ENCODE assay signal across 10 mouse cellular contexts in genomic region chr7:19524420-19525104, GRCm38 (mm10). TPM values are rescaled to one million over a fixed set of nuclear protein-coding genes. Genes with fewer than 3 reads are reported as not detected.
DNase-seq lines count a peak whose midpoint lies in the region; ATAC-seq lines count a peak whose summit lies in the region.
"Had no signal": no experiment of that assay in that cellular context is flagged by ENCODE, and none has a peak within 500 bp of the region (broad histone marks: within the 10 kb centered on the region; RNA-seq: fewer than 3 reads in every experiment).

No protein-coding gene starts in this region.

- no peak for ATAC-seq in liver, embryonic 11.5 days (replicated peaks; ENCODE audit: low FRiP score)
- peak; percentile 30 for ATAC-seq in forebrain, embryonic 12.5 days (ENCODE audit: low FRiP score)
- no peak for ATAC-seq in limb, embryonic 11.5 days (ENCODE audit: insufficient number of reproducible peaks, low FRiP score, low TSS enrichment, low read depth)
- peak; percentile 42 for ATAC-seq in neural tube, embryonic 15.5 days (ENCODE audit: low FRiP score)

- peaks cover 24% of the 10 kb centered on the region for H3K4me1 ChIP-seq in liver, embryonic 11.5 days (replicated peaks; ENCODE audit: control insufficient read depth, insufficient read depth, low read length)
- peaks cover 28% of the 10 kb centered on the region for H3K4me1 ChIP-seq in forebrain, embryonic 12.5 days
- H3K4me1 ChIP-seq in limb, embryonic 11.5 days (ENCODE audit: control insufficient read depth, insufficient read depth, low read length): peaks cover 23% of the 10 kb centered on the region
- H3K4me1 ChIP-seq in neural tube, embryonic 15.5 days: peaks cover 34% of the 10 kb centered on the region

- 14% methylated on average over 24 of the region's 24 CpGs for WGBS in liver, embryonic 11.5 days
- 16% methylated on average over 24 of the region's 24 CpGs for WGBS in forebrain, embryonic 12.5 days
- WGBS in limb, embryonic 11.5 days: 17% methylated on average over 24 of the region's 24 CpGs
- 14% methylated on average over 24 of the region's 24 CpGs for WGBS in neural tube, embryonic 15.5 days

- no peak overlapping the region for H3K27ac ChIP-seq in liver, embryonic 11.5 days (ENCODE audit: low read depth, low read length)
- no peak overlapping the region for H3K27ac ChIP-seq in forebrain, embryonic 12.5 days
- H3K27ac ChIP-seq in limb, embryonic 11.5 days (replicated peaks; ENCODE audit: low read depth, low read length): no peak overlapping the region
- no peak overlapping the region for H3K27ac ChIP-seq in neural tube, embryonic 15.5 days (replicated peaks)

- peak overlapping the region; percentile 84 for H3K4me2 ChIP-seq in liver, embryonic 11.5 days
- H3K4me2 ChIP-seq in forebrain, embryonic 12.5 days: peak overlapping the region; percentile 58
- H3K4me2 ChIP-seq in limb, embryonic 11.5 days (ENCODE audit: low read depth, severe bottlenecking): peak overlapping the region; percentile 77
- H3K4me2 ChIP-seq in neural tube, embryonic 15.5 days: peak overlapping the region; percentile 87

- H3K4me3 ChIP-seq in liver, embryonic 11.5 days (ENCODE audit: low read depth, low read length): peak overlapping the region; percentile 46
- H3K4me3 ChIP-seq in forebrain, embryonic 12.5 days (replicated peaks): peak overlapping the region; percentile 36
- H3K4me3 ChIP-seq in limb, embryonic 11.5 days (ENCODE audit: low read depth, low read length): peak overlapping the region; percentile 28
- peak overlapping the region; percentile 41 for H3K4me3 ChIP-seq in neural tube, embryonic 15.5 days (replicated peaks)

- no peak overlapping the region; the same call in 1 of the 2 replicates for H3K9ac ChIP-seq in liver, embryonic 11.5 days (ENCODE audit: low read depth, low read length)
- peak overlapping the region; percentile 49 for H3K9ac ChIP-seq in forebrain, embryonic 12.5 days
- H3K9ac ChIP-seq in limb, embryonic 11.5 days (ENCODE audit: low read length): peak overlapping the region; percentile 38
- peak overlapping the region; percentile 45 for H3K9ac ChIP-seq in neural tube, embryonic 15.5 days (replicated peaks)

- peaks cover 5% of the 10 kb centered on the region; the same call in 1 of the 2 replicates for H3K36me3 ChIP-seq in liver, embryonic 11.5 days (ENCODE audit: control insufficient read depth, insufficient read depth, low read length)
- peaks cover 9% of the 10 kb centered on the region for H3K36me3 ChIP-seq in forebrain, embryonic 12.5 days (replicated peaks)
- H3K36me3 ChIP-seq in limb, embryonic 11.5 days (ENCODE audit: control insufficient read depth, insufficient read depth, low read length): no peaks in the 10 kb centered on the region
- H3K36me3 ChIP-seq in neural tube, embryonic 15.5 days: peaks cover 8% of the 10 kb centered on the region

- no peak for DNase-seq in liver, embryonic 11.5 days (ENCODE audit: low spot score)
- DNase-seq in liver: no peak
- DNase-seq in limb, embryonic 11.5 days (ENCODE audit: low spot score): no peak
- DNase-seq in cerebellum, adult 9-10 months: no peak
- no peak for DNase-seq in kidney, postnatal 36 days
- no peak for DNase-seq in embryo, embryonic 11 days
- DNase-seq: cerebellum, adult 9-11 months; kidney, adult 11 months had no signal

- H3K9me3 ChIP-seq in liver, embryonic 11.5 days (ENCODE audit: control insufficient read depth, low read length): no peaks in the 10 kb centered on the region
- H3K9me3 ChIP-seq in forebrain, embryonic 12.5 days: no peaks in the 10 kb centered on the region
- H3K9me3 ChIP-seq in limb, embryonic 11.5 days (ENCODE audit: control insufficient read depth, low read length): no peaks in the 10 kb centered on the region; the same call in 1 of the 2 replicates
- no peaks in the 10 kb centered on the region for H3K9me3 ChIP-seq in neural tube, embryonic 15.5 days (replicated peaks)

- H3K27me3 ChIP-seq in liver, embryonic 11.5 days (replicated peaks; ENCODE audit: control insufficient read depth, insufficient read depth, low read length): peaks cover 61% of the 10 kb centered on the region
- H3K27me3 ChIP-seq in forebrain, embryonic 12.5 days: peaks cover 64% of the 10 kb centered on the region
- H3K27me3 ChIP-seq in limb, embryonic 11.5 days (ENCODE audit: control insufficient read depth, insufficient read depth, low read length): peaks cover 56% of the 10 kb centered on the region
- peaks cover 60% of the 10 kb centered on the region for H3K27me3 ChIP-seq in neural tube, embryonic 15.5 days (replicated peaks)

RNA-seq across cellular contexts. Expression of gene Nkpd1, which starts 6.9 kb away (rescaled TPM):
- polyA plus RNA-seq in liver, embryonic 11.5 days (2014; fragmentation: Nextera tagmentation; extraction: Ambion mirVana): not detected in 2 replicates
- polyA plus RNA-seq in forebrain, embryonic 12.5 days (2016; fragmentation: Nextera tagmentation; extraction: Ambion mirVana): 0.17 TPM in 1 of 2 replicates, not detected in the other
- 0.12 and 0.16 TPM in 2 replicates for polyA plus RNA-seq in limb, embryonic 11.5 days (2014; fragmentation: Nextera tagmentation; extraction: Ambion mirVana)
- 1.2 and 1.5 TPM in 2 replicates for polyA plus RNA-seq in neural tube, embryonic 15.5 days (2015; fragmentation: Nextera tagmentation; extraction: Ambion mirVana)

RNA-seq across cellular contexts. Expression of gene Trappc6a, which starts 16.4 kb away (rescaled TPM):
- polyA plus RNA-seq in liver, embryonic 11.5 days (2014; fragmentation: Nextera tagmentation; extraction: Ambion mirVana): 97.4 and 108 TPM in 2 replicates
- polyA plus RNA-seq in forebrain, embryonic 12.5 days (2016; fragmentation: Nextera tagmentation; extraction: Ambion mirVana): 43.6 and 47.5 TPM in 2 replicates
- 73.3 and 82.3 TPM in 2 replicates for polyA plus RNA-seq in limb, embryonic 11.5 days (2014; fragmentation: Nextera tagmentation; extraction: Ambion mirVana)
- polyA plus RNA-seq in neural tube, embryonic 15.5 days (2015; fragmentation: Nextera tagmentation; extraction: Ambion mirVana): 39.2 and 58.6 TPM in 2 replicates

RNA-seq across cellular contexts. Expression of gene Bloc1s3, which starts 16.4 kb away (rescaled TPM):
- 2.0 and 2.1 TPM in 2 replicates for polyA plus RNA-seq in liver, embryonic 11.5 days (2014; fragmentation: Nextera tagmentation; extraction: Ambion mirVana)
- polyA plus RNA-seq in forebrain, embryonic 12.5 days (2016; fragmentation: Nextera tagmentation; extraction: Ambion mirVana): 3.5 and 3.9 TPM in 2 replicates
- polyA plus RNA-seq in limb, embryonic 11.5 days (2014; fragmentation: Nextera tagmentation; extraction: Ambion mirVana): 2.3 and 2.7 TPM in 2 replicates
- 3.9 and 5.0 TPM in 2 replicates for polyA plus RNA-seq in neural tube, embryonic 15.5 days (2015; fragmentation: Nextera tagmentation; extraction: Ambion mirVana)

RNA-seq across cellular contexts. Expression of gene Ppp1r37, which starts 38.3 kb away (rescaled TPM):
- 2.9 and 3.1 TPM in 2 replicates for polyA plus RNA-seq in liver, embryonic 11.5 days (2014; fragmentation: Nextera tagmentation; extraction: Ambion mirVana)
- 34.9 and 35.4 TPM in 2 replicates for polyA plus RNA-seq in forebrain, embryonic 12.5 days (2016; fragmentation: Nextera tagmentation; extraction: Ambion mirVana)
- 3.9 and 5.5 TPM in 2 replicates for polyA plus RNA-seq in limb, embryonic 11.5 days (2014; fragmentation: Nextera tagmentation; extraction: Ambion mirVana)
- 41.0 and 42.3 TPM in 2 replicates for polyA plus RNA-seq in neural tube, embryonic 15.5 days (2015; fragmentation: Nextera tagmentation; extraction: Ambion mirVana)

RNA-seq across cellular contexts. Expression of gene Zfp296, which starts 52.5 kb away (rescaled TPM):
- 2.3 and 2.4 TPM in 2 replicates for polyA plus RNA-seq in liver, embryonic 11.5 days (2014; fragmentation: Nextera tagmentation; extraction: Ambion mirVana)
- polyA plus RNA-seq in forebrain, embryonic 12.5 days (2016; fragmentation: Nextera tagmentation; extraction: Ambion mirVana): 0.18 and 0.34 TPM in 2 replicates
- 0.21 and 0.52 TPM in 2 replicates for polyA plus RNA-seq in limb, embryonic 11.5 days (2014; fragmentation: Nextera tagmentation; extraction: Ambion mirVana)
- polyA plus RNA-seq in neural tube, embryonic 15.5 days (2015; fragmentation: Nextera tagmentation; extraction: Ambion mirVana): 0.23 and 0.61 TPM in 2 replicates

Comparison
In these comparisons a context has a peak if more than half of its experiments do, and no peak if none do; other contexts are left out.
1. ATAC-seq: peak in forebrain, embryonic 12.5 days (single experiment) and neural tube, embryonic 15.5 days (single experiment); none in liver, embryonic 11.5 days (single experiment) and limb, embryonic 11.5 days (single experiment).
2. Peak in every context shown above with its lines, with median percentiles within 50 percentile points of each other: H3K4me2 ChIP-seq and H3K4me3 ChIP-seq.